Mouse (Mus musculus): ENCODE data around the gene Senp5.

DNA sequence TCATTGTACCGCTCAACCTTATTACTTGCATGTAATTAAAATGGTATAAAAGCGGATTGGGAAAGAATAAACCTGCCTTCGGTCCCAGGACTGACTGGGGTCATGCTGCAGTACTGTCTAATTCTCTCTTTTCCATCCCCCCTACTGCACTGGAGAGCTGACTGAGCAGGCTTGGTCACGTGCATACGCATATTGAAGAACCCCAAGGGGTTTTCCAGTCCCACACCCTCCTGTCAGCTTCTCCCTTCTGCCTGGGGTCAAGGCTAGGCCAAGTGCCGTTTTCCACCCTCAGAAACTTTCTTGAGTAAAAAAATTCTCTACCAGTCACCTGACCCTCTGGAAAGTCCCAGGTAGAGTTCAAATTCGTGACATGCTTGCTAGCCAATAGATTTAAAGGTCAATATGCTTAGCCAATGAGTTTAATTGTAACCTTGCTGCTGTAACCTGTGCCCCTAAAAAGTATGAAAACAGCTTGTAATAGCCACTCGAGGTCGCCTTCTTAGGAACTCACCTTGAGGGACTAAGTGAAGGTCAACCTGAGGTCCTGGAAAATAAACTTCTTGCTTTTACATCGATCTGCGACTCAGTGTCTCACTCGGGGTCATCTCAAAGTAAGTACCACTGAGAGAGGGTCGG, 76.4 kb downstream of the Senp5 start:
- TF ChIP-seq CTCF (conservative IDR thresholded peaks at IDR 0.05; ENCODE audit: low read length), result no peak
- TF ChIP-seq POU5F1 (IDR thresholded peaks at IDR 0.05; ENCODE audit: borderline replicate concordance, low read length), result no peak
- no peak for TF ChIP-seq NANOG (IDR thresholded peaks at IDR 0.05; ENCODE audit: borderline replicate concordance, low read length)

Measured in E14TG2a.4 (cell line).